Mouse (Mus musculus) limb, embryonic 11.5 days (tissue): ENCODE results near the gene Krt80. TPM values are rescaled to one million over a fixed set of nuclear protein-coding genes. Genes with fewer than 3 reads are reported as not detected.

Experiments used
- ATAC-seq: fragments of 200-750 bp; cut with Nextera tagmentation; 2 replicates; pipeline ENCODE4 v1.8.0; 2017; ENCODE audit warnings: low read depth; ENCODE audit not compliant: insufficient number of reproducible peaks, low FRiP score, low TSS enrichment
- DNase-seq: peaks from one replicate; pipeline ENCODE4 v3.0.0-alpha.2; 2015; ENCODE audit warnings: low spot score
- H3K27ac ChIP-seq: fragments of 300-500 bp; sonication (generic); replicated peaks from 2 replicates; pipeline ENCODE4 v1.5.1; 2014; ENCODE audit warnings: low read depth, mild to moderate bottlenecking, low read length
- H3K27me3 ChIP-seq: fragments of 300-500 bp; sonication (generic); 2 replicates; pipeline ENCODE4 v1.6.1; 2014; ENCODE audit warnings: mild to moderate bottlenecking, low read length, mixed read lengths; ENCODE audit not compliant: control insufficient read depth, insufficient read depth
- H3K36me3 ChIP-seq: fragments of 300-500 bp; sonication (generic); 2 replicates; pipeline ENCODE4 v1.6.1; 2014; ENCODE audit warnings: mild to moderate bottlenecking, low read length, moderate library complexity, mixed read lengths; ENCODE audit not compliant: control insufficient read depth, insufficient read depth
- H3K4me1 ChIP-seq: fragments of 300-500 bp; sonication (generic); 2 replicates; pipeline ENCODE4 v1.6.1; 2014; ENCODE audit warnings: low read length, mixed read lengths; ENCODE audit not compliant: control insufficient read depth, insufficient read depth
- H3K4me2 ChIP-seq: fragments of 300-500 bp; sonication (generic); 2 replicates; pipeline ENCODE4 v1.6.1; 2014; ENCODE audit warnings: low read depth, mild to moderate bottlenecking, moderate library complexity; ENCODE audit not compliant: severe bottlenecking
- H3K4me3 ChIP-seq: fragments of 300-500 bp; sonication (generic); 2 replicates; pipeline ENCODE4 v1.5.1; 2014; ENCODE audit warnings: low read depth, low read length
- H3K9ac ChIP-seq: fragments of 300-500 bp; sonication (generic); 2 replicates; pipeline ENCODE4 v1.6.1; 2014; ENCODE audit warnings: mild to moderate bottlenecking, low read length
- H3K9me3 ChIP-seq: fragments of 300-500 bp; sonication (generic); 2 replicates; pipeline ENCODE4 v1.6.1; 2016; ENCODE audit warnings: low read length; ENCODE audit not compliant: control insufficient read depth
- WGBS: fragments of 180-500 bp; shearing (Covaris S2); extraction: QIAGEN DNeasy Blood & Tissue Kit; methylation state at CpG from one replicate; pipeline ENCODE4 v1.1.7; 2014; 5-methylcytosine and 5-hydroxymethylcytosine counted together
- polyA plus RNA-seq: library from polyadenylated mRNA; unstranded; fragments of >200 nt; fragmentation: Nextera tagmentation; extraction: Ambion mirVana; gene quantifications from 2 replicates; pipeline ENCODE4 v1.2.1, GENCODE M21; 2014

Krt80 gene
- polyA plus RNA-seq, 1 experiment from 2014 or later: not detected

DNA sequence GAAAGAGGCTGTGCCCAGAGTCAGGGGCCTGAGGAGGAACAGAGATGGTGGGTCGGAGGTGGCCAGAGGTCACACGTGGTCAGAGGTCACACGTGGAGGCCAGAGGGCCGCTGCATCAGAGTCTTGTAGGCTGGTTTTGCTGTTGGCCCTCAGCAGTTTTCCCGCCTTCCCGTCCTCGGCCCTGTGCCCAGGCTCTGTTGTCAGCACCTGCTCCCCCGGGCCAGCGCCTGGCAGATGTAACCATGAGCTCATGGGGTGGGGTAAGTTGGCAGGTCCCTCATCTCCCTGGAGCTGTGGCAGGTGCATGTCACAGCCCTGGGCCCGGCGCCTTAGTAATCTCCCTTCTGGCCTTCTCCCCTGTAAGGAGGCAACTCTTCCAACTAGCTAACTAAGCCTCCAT, 12.8 kb upstream of the Krt80 start:
- H3K27me3 ChIP-seq: no peaks in the 10 kb centered on the region; the same call in 1 of the 2 replicates
- H3K4me1 ChIP-seq: 0 out of 2 replicates have a peak, but pooled peaks cover under 1% of the 10 kb centered on the region
- H3K27ac ChIP-seq: no peak overlapping the region
- no peak for DNase-seq
- H3K4me3 ChIP-seq: no peak overlapping the region
- H3K9me3 ChIP-seq: no peaks in the 10 kb centered on the region
- no peak overlapping the region for H3K9ac ChIP-seq
- no peak for ATAC-seq
- no peak overlapping the region for H3K4me2 ChIP-seq
- 74% methylated on average over 11 of the region's 11 CpGs for WGBS
- H3K36me3 ChIP-seq: no peaks in the 10 kb centered on the region

DNA sequence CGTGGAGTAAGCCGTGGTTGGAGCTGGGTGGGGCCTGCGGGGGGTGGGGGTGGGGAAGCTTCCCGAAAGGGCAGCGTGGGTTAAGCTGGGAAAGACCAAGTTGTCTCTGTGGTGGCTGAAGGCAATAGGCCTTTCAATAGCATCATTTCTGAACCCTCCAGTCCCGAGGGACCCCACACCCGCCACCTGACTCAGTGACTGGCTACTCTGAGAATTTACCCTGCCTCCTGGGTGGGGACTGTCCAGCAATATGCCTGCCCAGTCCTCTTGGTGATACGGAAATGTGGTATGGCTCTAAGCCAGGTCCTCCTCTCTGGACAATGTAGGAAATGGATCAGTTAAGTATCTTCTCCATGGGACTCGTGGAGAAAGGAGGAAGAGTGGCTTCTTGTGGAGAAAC, 11.8 kb upstream of the Krt80 start:
- H3K27me3 ChIP-seq: no peaks in the 10 kb centered on the region; the same call in 1 of the 2 replicates
- no peak for DNase-seq
- H3K9ac ChIP-seq: no peak overlapping the region
- no peak overlapping the region for H3K4me3 ChIP-seq
- WGBS: 69% methylated on average over 9 of the region's 9 CpGs
- H3K36me3 ChIP-seq: no peaks in the 10 kb centered on the region
- H3K4me2 ChIP-seq: no peak overlapping the region
- no peak overlapping the region for H3K27ac ChIP-seq
- no peaks in the 10 kb centered on the region for H3K9me3 ChIP-seq
- H3K4me1 ChIP-seq: 0 out of 2 replicates have a peak, but pooled peaks cover 2% of the 10 kb centered on the region
- ATAC-seq: no peak

DNA sequence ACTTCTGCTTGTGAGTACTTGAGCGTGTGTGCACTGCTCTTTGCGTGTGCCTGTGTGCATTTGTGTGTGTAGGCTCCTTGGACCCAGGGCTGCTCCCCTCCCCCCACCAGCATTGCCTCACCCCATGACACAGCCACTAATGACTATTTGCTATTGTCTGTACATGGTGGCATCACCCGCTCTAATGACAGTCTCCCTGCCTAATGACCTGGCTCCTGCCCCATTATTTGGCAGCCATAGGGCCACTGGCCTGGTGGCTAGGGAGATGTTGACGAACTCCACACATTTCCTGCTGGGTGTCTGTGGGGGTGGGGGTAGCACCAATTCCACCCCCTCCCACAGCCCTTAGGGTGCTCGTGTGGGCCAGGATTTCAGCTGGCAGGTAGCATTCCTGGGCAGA, 8.7 kb upstream of the Krt80 start:
- Histone ChIP-seq H3K4me1 (0 out of 2 replicates have a peak, but pooled peaks cover 5% of the 10 kb centered on the region), H3K27ac (no peak overlapping the region), H3K27me3 (no peaks in the 10 kb centered on the region; the same call in 1 of the 2 replicates), H3K9me3 (no peaks in the 10 kb centered on the region), H3K36me3 (no peaks in the 10 kb centered on the region), H3K4me3 (no peak overlapping the region), H3K4me2 (no peak overlapping the region), H3K9ac (no peak overlapping the region)
- DNase-seq (no peak), ATAC-seq (no peak)
- WGBS: 70% methylated on average over 5 of the region's 5 CpGs

DNA sequence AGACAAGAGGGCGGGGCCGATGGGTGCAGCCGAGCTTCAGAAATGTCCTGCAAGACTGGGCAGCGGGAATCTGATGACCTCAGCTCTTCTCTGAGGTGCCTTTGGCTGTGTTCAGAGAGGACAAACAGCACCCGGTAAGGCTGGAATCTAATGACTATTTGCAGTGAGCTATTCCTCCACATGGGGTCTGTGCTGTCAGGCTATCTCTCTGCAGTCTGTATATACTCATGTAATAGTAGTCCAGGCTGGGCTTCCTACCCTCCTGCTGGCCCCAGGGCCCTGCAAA, 6.8 kb upstream of the Krt80 start:
- DNase-seq (no peak), ATAC-seq (no peak)
- Histone ChIP-seq H3K4me1 (0 out of 2 replicates have a peak, but pooled peaks cover 5% of the 10 kb centered on the region), H3K9ac (no peak overlapping the region), H3K27ac (no peak overlapping the region), H3K27me3 (no peaks in the 10 kb centered on the region; the same call in 1 of the 2 replicates), H3K9me3 (no peaks in the 10 kb centered on the region), H3K36me3 (no peaks in the 10 kb centered on the region), H3K4me3 (no peak overlapping the region), H3K4me2 (no peak overlapping the region)
- WGBS: 74% methylated on average over 5 of the region's 5 CpGs

DNA sequence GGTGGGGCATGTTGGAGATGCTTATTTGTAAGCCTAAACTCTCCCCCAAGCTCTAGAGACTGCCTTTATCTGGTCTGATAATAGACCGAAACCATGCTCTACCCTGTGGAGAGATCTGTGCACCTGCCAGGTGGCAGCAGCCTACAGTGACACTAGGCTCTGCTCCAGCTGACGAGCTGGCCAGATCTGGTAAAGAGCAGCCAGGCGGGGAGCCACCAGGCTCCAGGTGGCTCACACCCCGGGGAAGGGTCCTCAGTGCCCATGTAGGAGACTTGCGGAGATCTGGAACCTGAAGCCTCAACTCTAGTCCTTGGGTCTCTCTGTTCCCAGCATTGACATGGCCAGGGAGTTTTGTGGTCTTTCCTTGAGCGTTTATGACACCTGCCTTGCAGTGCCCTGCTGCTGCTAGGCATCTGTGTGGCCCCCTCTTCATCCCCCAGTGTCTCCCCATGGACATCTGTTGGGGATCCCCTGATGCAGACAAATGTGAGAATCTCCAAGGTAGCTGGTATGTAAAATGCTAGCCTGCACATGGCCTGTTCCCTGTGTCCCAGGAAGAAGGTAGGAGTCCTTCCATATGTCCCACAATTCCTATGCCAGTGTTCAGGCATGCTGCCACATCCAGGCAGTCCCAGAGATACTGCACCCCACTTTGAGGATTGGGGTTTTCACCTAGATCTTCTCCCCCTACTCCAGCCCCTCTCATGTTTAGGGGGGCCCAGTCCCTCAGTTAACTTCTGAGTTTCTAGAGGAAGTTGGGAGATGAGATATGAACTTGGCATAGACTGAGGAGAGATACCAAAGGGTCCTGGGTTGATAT, 6.2 kb upstream of the Krt80 start:
- Histone ChIP-seq H3K9ac (no peak overlapping the region), H3K4me2 (no peak overlapping the region), H3K4me1 (0 out of 2 replicates have a peak, but pooled peaks cover 5% of the 10 kb centered on the region), H3K4me3 (no peak overlapping the region), H3K36me3 (no peaks in the 10 kb centered on the region), H3K9me3 (no peaks in the 10 kb centered on the region), H3K27ac (no peak overlapping the region), H3K27me3 (no peaks in the 10 kb centered on the region; the same call in 1 of the 2 replicates)
- DNase-seq (no peak), ATAC-seq (no peak)
- WGBS: 75% methylated on average over 6 of the region's 6 CpGs

DNA sequence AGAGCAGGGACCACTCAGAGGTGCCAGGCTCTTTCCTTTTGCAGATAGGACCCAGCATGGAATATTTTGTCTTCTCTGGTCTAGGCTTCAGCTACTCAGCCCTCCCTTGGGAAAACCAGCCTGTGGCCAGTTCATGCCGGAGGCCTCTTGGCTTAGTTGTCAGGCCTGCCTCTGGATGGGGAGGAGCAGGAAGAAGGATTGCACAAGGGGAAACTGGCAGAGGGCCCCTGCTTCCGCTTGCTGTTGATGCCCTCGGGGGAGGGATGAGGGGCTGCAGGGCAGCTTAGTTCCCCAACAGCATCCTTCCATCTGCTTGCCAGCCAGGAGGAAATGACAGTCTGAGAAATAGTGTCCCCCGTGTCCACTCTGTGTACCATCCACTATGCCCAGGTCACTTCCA, 4.9 kb upstream of the Krt80 start:
- Histone ChIP-seq H3K4me3 (no peak overlapping the region), H3K9me3 (no peaks in the 10 kb centered on the region), H3K4me1 (peaks cover 5% of the 10 kb centered on the region; the same call in 1 of the 2 replicates), H3K9ac (no peak overlapping the region), H3K27me3 (no peaks in the 10 kb centered on the region), H3K4me2 (no peak overlapping the region), H3K36me3 (no peaks in the 10 kb centered on the region), H3K27ac (no peak overlapping the region)
- 52% methylated on average over 4 of the region's 4 CpGs for WGBS
- ATAC-seq: no peak
- DNase-seq: no peak

DNA sequence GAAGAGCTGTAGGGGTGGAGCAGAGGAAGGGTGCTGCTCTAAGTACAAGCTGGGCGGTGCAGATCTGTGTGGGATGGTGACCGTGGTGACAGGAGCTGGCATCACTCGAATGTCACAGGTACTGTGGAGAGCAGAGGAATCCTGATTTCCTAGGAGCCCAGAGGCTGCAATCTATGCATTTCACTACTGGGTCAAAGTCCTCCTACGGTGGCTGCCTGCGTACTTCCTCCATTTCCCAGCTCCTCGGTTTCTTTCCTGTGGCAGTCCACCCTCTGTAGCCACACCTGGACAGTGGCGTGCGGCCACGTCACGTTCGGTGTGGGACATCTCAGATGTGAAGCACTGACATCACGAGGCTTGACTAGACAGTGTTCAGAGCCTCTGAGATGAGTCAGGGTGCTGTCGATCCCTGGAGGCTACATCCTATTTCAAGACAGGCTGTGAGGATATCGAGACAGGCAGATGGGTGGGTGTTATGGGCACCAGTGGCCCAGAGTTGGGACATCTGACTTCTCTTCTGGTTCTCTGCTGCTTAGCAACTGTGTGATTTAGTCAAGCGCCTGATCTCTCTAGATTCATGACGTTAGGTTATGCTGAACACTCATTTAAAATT, 3.4 kb upstream of the Krt80 start:
- Histone ChIP-seq H3K27me3 (no peaks in the 10 kb centered on the region), H3K36me3 (no peaks in the 10 kb centered on the region), H3K4me1 (peaks cover 9% of the 10 kb centered on the region; the same call in 1 of the 2 replicates), H3K4me2 (no peak overlapping the region), H3K27ac (no peak overlapping the region), H3K4me3 (no peak overlapping the region), H3K9me3 (no peaks in the 10 kb centered on the region), H3K9ac (no peak overlapping the region)
- WGBS: 87% methylated on average over 16 of the region's 16 CpGs
- ATAC-seq (no peak), DNase-seq (no peak)

DNA sequence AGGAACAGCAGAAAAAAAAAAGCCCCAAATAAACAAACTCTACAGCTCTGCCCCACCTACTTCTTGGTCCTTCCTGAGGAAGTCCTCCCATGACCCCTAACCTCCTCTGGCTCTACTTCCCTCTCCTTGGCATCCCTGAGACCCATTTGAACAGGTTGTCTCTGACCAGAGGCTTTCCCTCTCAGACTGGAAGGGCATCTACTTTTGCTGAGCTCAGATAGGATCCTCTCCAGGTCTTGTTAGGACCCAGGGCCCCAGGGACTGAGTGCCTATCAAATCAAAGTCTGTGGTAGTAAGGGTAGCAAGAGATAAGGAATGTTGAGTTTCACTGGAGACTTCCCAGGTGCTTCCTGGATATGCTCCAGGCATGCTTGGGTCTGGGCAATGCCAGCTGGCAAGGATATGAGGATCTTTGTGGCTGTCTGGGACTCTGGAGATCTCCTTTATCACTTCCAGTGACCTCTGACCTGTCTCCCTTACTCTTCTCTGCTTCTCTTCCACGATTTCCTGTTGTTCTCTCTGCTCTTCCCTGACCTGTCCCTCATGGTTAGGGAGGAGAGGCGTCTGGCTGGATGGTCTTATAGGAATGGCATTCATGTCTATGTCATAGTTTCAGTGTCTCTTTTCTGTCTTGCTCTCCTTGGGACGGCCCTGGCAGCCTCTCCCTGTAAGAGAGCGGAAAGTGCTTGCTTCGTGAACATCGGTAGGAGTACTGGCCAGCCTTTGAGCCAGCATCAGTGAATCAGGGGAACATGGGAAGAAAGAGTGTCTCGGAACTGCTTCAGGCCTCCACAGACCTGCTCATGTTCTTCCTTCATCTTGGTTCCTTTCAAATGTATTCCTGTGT, 2.4 kb upstream of the Krt80 start:
- H3K27me3 ChIP-seq: no peaks in the 10 kb centered on the region
- no peak overlapping the region for H3K27ac ChIP-seq
- H3K9me3 ChIP-seq: no peaks in the 10 kb centered on the region
- peaks cover 6% of the 10 kb centered on the region; the same call in 1 of the 2 replicates for H3K4me1 ChIP-seq
- WGBS: 73% methylated on average over 7 of the region's 7 CpGs
- ATAC-seq (no peak), DNase-seq (no peak)
- H3K4me3 ChIP-seq: no peak overlapping the region
- no peaks in the 10 kb centered on the region for H3K36me3 ChIP-seq
- no peak overlapping the region for H3K9ac ChIP-seq
- H3K4me2 ChIP-seq: no peak overlapping the region
